Mouse (Mus musculus) neural tube, postnatal 0 days (tissue): ENCODE measurements around the gene Slc22a2. TPM values are rescaled to one million over a fixed set of nuclear protein-coding genes. Genes with fewer than 3 reads are reported as not detected.

Source experiments
- polyA plus RNA-seq: library from polyadenylated mRNA; unstranded; fragments of >200 nt; fragmentation: Nextera tagmentation; extraction: Ambion mirVana; gene quantifications from 2 replicates; pipeline ENCODE4 v1.2.1, GENCODE M21; 2015

The Slc22a2 gene
- polyA plus RNA-seq: 0.20 and 0.22 TPM in 2 replicates

GRCm38 (mm10) chr17:12583991-12584390 lies at the start of gene Slc22a2:
Gene Slc22a2, plus strand, starts transcription at chr17:12584132.

GRCm38 (mm10) chr17:12675646-12676045 lies 91.7 kb downstream of the Slc22a2 start, which contains the start of gene Slc22a1:
Gene Slc22a1, minus strand, starts transcription at chr17:12675829.

Other genes with a start within 250 kb of the Slc22a2 start
- gene Plg, start 205.5 kb upstream of the Slc22a2 start, polyA plus RNA-seq: 0.17 and 0.19 TPM in 2 replicates
- gene Slc22a3, start 76.4 kb upstream of the Slc22a2 start, polyA plus RNA-seq: 2.3 and 2.8 TPM in 2 replicates
- not detected in 2 replicates for gene Slc22a1, start 91.7 kb downstream of the Slc22a2 start, polyA plus RNA-seq
- gene Igf2r, start 185.5 kb downstream of the Slc22a2 start, polyA plus RNA-seq: 4.8 and 5.5 TPM in 2 replicates